Mouse (Mus musculus) limb, embryonic 14.5 days (tissue): ENCODE data around the gene Sbk3. TPM values are rescaled to one million over a fixed set of nuclear protein-coding genes. Genes with fewer than 3 reads are reported as not detected.

ENCODE experiments used
- ATAC-seq: fragments of 200-750 bp; cut with Nextera tagmentation; 2 replicates; pipeline ENCODE4 v1.8.0; 2017; ENCODE audit warnings: low read depth, moderate number of reproducible peaks, moderate TSS enrichment; ENCODE audit not compliant: low FRiP score
- DNase-seq: peaks from one replicate; pipeline ENCODE4 v3.0.0-alpha.2; 2015; ENCODE audit warnings: low spot score
- H3K27ac ChIP-seq: fragments of 300-500 bp; sonication (generic); replicated peaks from 2 replicates; pipeline ENCODE4 v1.5.1; 2014; ENCODE audit warnings: low read depth, mild to moderate bottlenecking, low read length, moderate library complexity, mixed read lengths
- H3K27me3 ChIP-seq: fragments of 300-500 bp; sonication (generic); 2 replicates; pipeline ENCODE4 v1.6.1; 2014; ENCODE audit warnings: low read length, mixed read lengths; ENCODE audit not compliant: control insufficient read depth, insufficient read depth
- H3K36me3 ChIP-seq: fragments of 300-500 bp; sonication (generic); 2 replicates; pipeline ENCODE4 v1.6.1; 2014; ENCODE audit warnings: mild to moderate bottlenecking, low read length, moderate library complexity, mixed read lengths; ENCODE audit not compliant: control insufficient read depth, insufficient read depth
- H3K4me1 ChIP-seq: fragments of 300-500 bp; sonication (generic); 2 replicates; pipeline ENCODE4 v1.6.1; 2014; ENCODE audit warnings: antibody characterized with exemption, low read length, mixed read lengths; ENCODE audit not compliant: control insufficient read depth, insufficient read depth
- H3K4me2 ChIP-seq: fragments of 300-500 bp; sonication (generic); replicated peaks from 2 replicates; pipeline ENCODE4 v1.6.1; 2014; ENCODE audit warnings: low read depth, mild to moderate bottlenecking, low read length, moderate library complexity; ENCODE audit not compliant: severe bottlenecking
- H3K4me3 ChIP-seq: fragments of 300-500 bp; sonication (generic); replicated peaks from 2 replicates; pipeline ENCODE4 v1.5.1; 2014; ENCODE audit warnings: low read length
- H3K9ac ChIP-seq: fragments of 300-500 bp; sonication (generic); 2 replicates; pipeline ENCODE4 v1.6.1; 2014; ENCODE audit warnings: mild to moderate bottlenecking, low read depth, low read length, moderate library complexity; ENCODE audit not compliant: severe bottlenecking
- H3K9me3 ChIP-seq: fragments of 300-500 bp; sonication (generic); 2 replicates; pipeline ENCODE4 v1.6.1; 2016; ENCODE audit warnings: low read length; ENCODE audit not compliant: control insufficient read depth
- POLR2A ChIP-seq: fragments of 200-500 bp; IDR thresholded peaks from 2 replicates; pipeline ENCODE4 v1.8.0; 2012; ENCODE audit warnings: inconsistent platforms, mild to moderate bottlenecking, moderate library complexity, borderline replicate concordance; ENCODE audit not compliant: insufficient read depth, insufficient read length; ENCODE audit errors: extremely low read depth
- WGBS: fragments of 180-500 bp; shearing (Covaris S2); extraction: QIAGEN DNeasy Blood & Tissue Kit; methylation state at CpG from one replicate; pipeline ENCODE4 v1.1.7; 2014; 5-methylcytosine and 5-hydroxymethylcytosine counted together
- polyA plus RNA-seq, 2 experiments: library from polyadenylated mRNA; depleted of rRNA in 1 of 2; stranded (reverse) in 1 of 2; unstranded in 1 of 2; fragments of >200 nt; fragmentation: Nextera tagmentation in 1 of 2; extraction: Ambion mirVana in 1 of 2; gene quantifications; 2 replicates each; pipeline versions ENCODE4 v1.2.1 to v1.2.3; 2012 to 2014

Gene Sbk3
- polyA plus RNA-seq, 2 experiments = 0.06 to 0.15 TPM

DNA sequence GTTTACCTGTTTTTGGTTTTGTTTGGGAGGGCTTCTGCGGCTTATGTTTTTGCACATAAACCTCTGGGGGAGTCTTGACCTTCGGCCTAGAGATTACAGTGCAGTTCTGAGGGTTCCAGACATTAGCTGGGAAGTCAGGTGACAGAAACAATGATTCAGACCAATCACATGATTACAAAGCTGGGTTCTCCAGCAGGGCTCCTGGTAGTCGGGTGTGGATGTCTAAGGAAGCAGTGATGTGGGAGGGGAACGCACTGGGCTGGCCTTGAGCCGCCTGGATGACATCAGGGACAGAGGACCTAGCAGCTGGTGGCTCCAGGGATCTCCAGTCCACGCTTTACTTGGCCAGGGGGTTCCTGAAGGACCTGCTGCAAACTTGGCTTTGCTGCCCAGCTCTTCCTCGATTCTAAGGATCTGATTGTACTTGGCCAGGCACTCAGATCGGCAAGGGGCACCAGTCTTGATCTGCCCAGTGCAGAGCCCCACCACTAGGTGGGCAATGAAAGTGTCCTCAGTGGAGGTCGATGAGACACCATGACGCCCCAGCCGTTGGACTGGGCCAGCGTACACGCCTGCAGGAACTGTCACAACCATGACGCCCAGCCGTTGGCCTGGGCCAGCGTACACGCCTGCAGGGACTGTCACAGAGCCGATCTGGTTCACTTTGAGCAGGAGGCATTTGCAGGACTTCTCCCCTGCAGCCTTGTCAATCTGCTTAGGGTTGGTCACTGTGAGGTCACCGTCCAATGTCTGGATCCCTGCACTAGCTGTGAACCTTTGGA lies 20.2 kb downstream of the Sbk3 start:
- no peak for TF ChIP-seq POLR2A
- no peaks in the 10 kb centered on the region for H3K4me1 ChIP-seq
- no peak overlapping the region for H3K27ac ChIP-seq
- H3K9me3 ChIP-seq = no peaks in the 10 kb centered on the region
- DNase-seq (no peak), ATAC-seq (no peak)
- no peaks in the 10 kb centered on the region for H3K27me3 ChIP-seq
- no peak overlapping the region for H3K9ac ChIP-seq
- 84% methylated on average over 19 of the region's 19 CpGs for whole genome bisulfite sequencing
- H3K36me3 ChIP-seq = no peaks in the 10 kb centered on the region
- no peak overlapping the region for H3K4me2 ChIP-seq
- no peak overlapping the region for H3K4me3 ChIP-seq

GRCm38 (mm10) chr7:4948386-4948785 lies 22.6 kb downstream of the Sbk3 start:
- no peak overlapping the region for H3K4me3 ChIP-seq
- H3K4me2 ChIP-seq = no peak overlapping the region
- H3K27me3 ChIP-seq = no peaks in the 10 kb centered on the region
- no peaks in the 10 kb centered on the region for H3K9me3 ChIP-seq
- ATAC-seq (no peak), DNase-seq (no peak)
- H3K36me3 ChIP-seq = no peaks in the 10 kb centered on the region
- H3K9ac ChIP-seq = no peak overlapping the region
- TF ChIP-seq POLR2A = no peak
- H3K4me1 ChIP-seq = no peaks in the 10 kb centered on the region
- 69% methylated on average over 6 of the region's 6 CpGs for WGBS
- H3K27ac ChIP-seq = no peak overlapping the region

DNA sequence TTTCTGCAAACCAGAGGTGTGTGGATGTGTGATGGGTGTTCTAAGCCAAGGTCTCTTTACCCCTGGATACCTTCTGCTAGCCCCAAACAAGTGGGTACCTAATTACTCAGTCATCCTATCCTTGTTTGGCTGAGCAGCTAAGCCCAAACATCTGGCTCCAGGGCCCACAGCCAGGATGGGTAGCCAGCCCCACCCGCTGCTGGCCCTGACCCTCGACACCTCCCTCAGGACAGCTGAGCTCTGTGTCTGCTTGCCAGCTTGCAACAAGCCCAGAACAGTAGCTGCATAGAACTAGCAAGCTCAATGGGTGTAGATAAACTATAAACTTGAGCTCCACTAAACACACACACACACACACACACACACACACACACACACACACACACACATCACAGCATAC lies 23.1 kb downstream of the Sbk3 start:
- TF ChIP-seq POLR2A = no peak
- no peaks in the 10 kb centered on the region for H3K27me3 ChIP-seq
- WGBS = 0% methylated on average over 1 of the region's 2 CpGs
- no peak for DNase-seq
- no peak overlapping the region for H3K4me2 ChIP-seq
- no peak overlapping the region for H3K9ac ChIP-seq
- no peak; the same call in 1 of the 2 replicates for ATAC-seq
- H3K27ac ChIP-seq = no peak overlapping the region
- H3K4me3 ChIP-seq = no peak overlapping the region
- no peaks in the 10 kb centered on the region for H3K4me1 ChIP-seq
- no peaks in the 10 kb centered on the region for H3K36me3 ChIP-seq
- no peaks in the 10 kb centered on the region for H3K9me3 ChIP-seq

- peak; percentile 87 for ATAC-seq
- 18% methylated on average over 15 of the region's 15 CpGs for WGBS
- H3K9ac ChIP-seq = no peak overlapping the region
Measured at GRCm38 (mm10) chr7:4943223-4943815, 27.6 kb downstream of the Sbk3 start.

DNA sequence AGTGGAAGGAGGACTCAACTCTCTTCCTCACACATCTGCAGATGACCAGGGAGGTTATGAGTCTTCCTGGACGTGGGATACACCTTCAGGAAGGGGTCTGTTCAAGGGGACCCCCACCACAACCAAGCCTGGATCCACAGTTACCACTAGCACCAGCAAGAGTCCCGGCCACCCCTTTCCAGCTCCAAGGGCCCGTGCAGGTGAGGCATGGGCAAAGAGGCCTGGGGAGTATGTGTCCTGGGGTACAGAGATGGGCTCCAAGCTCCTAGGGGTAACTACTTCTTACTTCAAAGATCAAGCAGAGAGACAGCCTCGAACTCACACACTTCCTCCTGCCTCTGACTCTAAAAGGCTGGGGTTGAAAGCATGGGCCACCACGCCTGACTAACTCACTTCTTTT lies 28.3 kb downstream of the Sbk3 start:
- no peaks in the 10 kb centered on the region for H3K9me3 ChIP-seq
- no peak for DNase-seq
- ATAC-seq = no peak
- no peak overlapping the region for H3K4me2 ChIP-seq
- H3K4me1 ChIP-seq = no peaks in the 10 kb centered on the region
- no peak overlapping the region for H3K4me3 ChIP-seq
- no peaks in the 10 kb centered on the region for H3K36me3 ChIP-seq
- no peak for TF ChIP-seq POLR2A
- H3K9ac ChIP-seq = no peak overlapping the region
- H3K27me3 ChIP-seq = no peaks in the 10 kb centered on the region
- no peak overlapping the region for H3K27ac ChIP-seq
- 37% methylated on average over 5 of the region's 5 CpGs for WGBS

More at GRCm38 (mm10) chr7:4943223-4943815, 27.6 kb downstream of the Sbk3 start:
- TF ChIP-seq POLR2A = no peak
- Histone ChIP-seq H3K4me1 (no peaks in the 10 kb centered on the region), H3K9me3 (no peaks in the 10 kb centered on the region), H3K4me3 (peak overlapping the region; percentile 29), H3K36me3 (no peaks in the 10 kb centered on the region), H3K4me2 (peak overlapping the region; percentile 45), H3K27me3 (no peaks in the 10 kb centered on the region), H3K27ac (no peak overlapping the region)
- peak; percentile 90 for DNase-seq
